Mouse (Mus musculus) forebrain, postnatal 0 days (tissue): ENCODE measurements around the gene Tent5b. TPM values are rescaled to one million over a fixed set of nuclear protein-coding genes. Genes with fewer than 3 reads are reported as not detected.

Experiments
- ATAC-seq: fragments of 200-750 bp; cut with Nextera tagmentation; 2 replicates; pipeline ENCODE4 v1.8.0; 2017; ENCODE audit warnings: mild to moderate bottlenecking, moderate library complexity
- DNase-seq: peaks from one replicate; pipeline ENCODE4 v3.0.0-alpha.2; 2015
- H3K27ac ChIP-seq: fragments of 300-500 bp; sonication (generic); 2 replicates; pipeline ENCODE4 v1.5.1; 2014; ENCODE audit warnings: low read depth, mild to moderate bottlenecking, antibody characterized with exemption, low read length, moderate library complexity, mixed read lengths
- H3K27me3 ChIP-seq: fragments of 300-500 bp; sonication (generic); 2 replicates; pipeline ENCODE4 v1.6.1; 2014; ENCODE audit warnings: mild to moderate bottlenecking, low read length, mixed read lengths; ENCODE audit not compliant: insufficient read depth
- H3K36me3 ChIP-seq: fragments of 300-500 bp; sonication (generic); 2 replicates; pipeline ENCODE4 v1.6.1; 2014; ENCODE audit warnings: mild to moderate bottlenecking, moderate library complexity; ENCODE audit not compliant: insufficient read depth
- H3K4me1 ChIP-seq: fragments of 300-500 bp; sonication (generic); 2 replicates; pipeline ENCODE4 v1.6.1; 2014; ENCODE audit warnings: antibody characterized with exemption; ENCODE audit not compliant: insufficient read depth
- H3K4me2 ChIP-seq: fragments of 300-500 bp; sonication (generic); 2 replicates; pipeline ENCODE4 v1.6.1; 2014; ENCODE audit warnings: low read depth, mild to moderate bottlenecking, moderate library complexity
- H3K4me3 ChIP-seq: fragments of 300-500 bp; sonication (generic); 2 replicates; pipeline ENCODE4 v1.5.1; 2014; ENCODE audit warnings: low read depth, low read length, mixed read lengths
- H3K9ac ChIP-seq: fragments of 300-500 bp; sonication (generic); 2 replicates; pipeline ENCODE4 v1.6.1; 2014; ENCODE audit warnings: mild to moderate bottlenecking
- H3K9me3 ChIP-seq: fragments of 300-500 bp; sonication (generic); 2 replicates; pipeline ENCODE4 v1.6.1; 2016; ENCODE audit warnings: low read length
- CTCF ChIP-seq: sonication (generic); IDR thresholded peaks from 2 replicates; pipeline ENCODE4 v1.5.1; 2016; ENCODE audit warnings: antibody characterized with exemption, control low read depth, low read depth
- WGBS: fragments of 180-500 bp; shearing (Covaris S2); extraction: QIAGEN DNeasy Blood & Tissue Kit; methylation state at CpG from one replicate; pipeline ENCODE4 v1.1.7; 2014; 5-methylcytosine and 5-hydroxymethylcytosine counted together
- polyA plus RNA-seq: library from polyadenylated mRNA; unstranded; fragments of >200 nt; fragmentation: Nextera tagmentation; extraction: Ambion mirVana; gene quantifications from 2 replicates; pipeline ENCODE4 v1.2.1, GENCODE M21; 2015
- total RNA-seq: library from RNA; depleted of rRNA; stranded (reverse); fragments of >200 nt; gene quantifications from 2 replicates; pipeline ENCODE4 v1.2.3, GENCODE M21; 2014

Tent5b gene
- total and polyA plus RNA-seq, 2 experiments from 2014 or later: 0.31 to 0.62 TPM

DNA sequence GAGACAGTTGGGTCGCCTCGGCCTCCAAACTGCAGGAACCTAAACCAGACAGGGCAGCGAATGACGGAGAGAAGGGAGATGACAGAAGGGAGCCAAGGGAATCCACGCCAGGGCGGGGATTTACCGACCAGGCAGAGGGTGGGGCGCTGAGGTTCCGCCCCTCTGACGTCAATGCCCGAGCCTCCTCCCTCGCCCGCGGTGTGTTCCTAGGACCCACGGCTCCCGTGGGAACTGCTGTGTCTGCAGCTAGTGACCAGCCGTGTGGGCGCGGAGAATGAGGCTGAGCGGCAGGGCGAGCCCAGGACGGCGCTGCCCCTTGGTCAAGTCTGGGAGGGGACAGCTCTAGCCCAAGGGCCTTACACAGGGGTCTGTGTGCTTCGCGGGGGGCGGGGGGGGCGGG, 11.9 kb upstream of the Tent5b start:
- Histone ChIP-seq H3K9me3 (no peaks in the 10 kb centered on the region), H3K4me1 (no peaks in the 10 kb centered on the region), H3K4me3 (peak overlapping the region; percentile 43), H3K36me3 (no peaks in the 10 kb centered on the region), H3K9ac (peak overlapping the region; percentile 39), H3K27ac (no peak overlapping the region), H3K27me3 (peaks cover 11% of the 10 kb centered on the region; the same call in 1 of the 2 replicates), H3K4me2 (peak overlapping the region; percentile 89)
- no peak for TF ChIP-seq CTCF
- WGBS: 5% methylated on average over 27 of the region's 27 CpGs
- DNase-seq: peak; percentile 43
- peak; percentile 60; the same call in 1 of the 2 replicates for ATAC-seq

DNA sequence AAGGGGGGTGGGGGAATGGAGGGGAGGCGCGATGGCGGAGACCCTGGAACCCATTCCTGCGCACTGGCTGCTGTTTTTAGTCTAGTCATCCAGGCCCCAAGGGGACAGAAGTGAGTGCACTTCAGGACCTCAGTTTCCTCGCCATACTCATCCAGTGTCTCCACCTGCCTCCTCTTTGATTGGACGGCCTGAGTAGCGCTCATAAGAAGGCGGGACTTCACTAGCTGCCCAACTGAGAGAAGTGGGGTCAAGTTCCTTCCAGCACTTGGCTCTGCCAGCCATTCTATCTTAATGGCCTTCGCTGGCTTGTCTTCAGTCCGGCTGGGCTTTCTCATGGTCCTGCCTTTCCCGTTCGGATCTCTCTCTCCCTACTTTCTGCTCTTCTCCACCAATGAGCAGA, 10.8 kb upstream of the Tent5b start:
- Histone ChIP-seq H3K36me3 (no peaks in the 10 kb centered on the region), H3K27ac (no peak overlapping the region), H3K4me2 (no peak overlapping the region), H3K9ac (no peak overlapping the region), H3K4me1 (no peaks in the 10 kb centered on the region), H3K9me3 (no peaks in the 10 kb centered on the region), H3K27me3 (peaks cover 11% of the 10 kb centered on the region; the same call in 1 of the 2 replicates), H3K4me3 (no peak overlapping the region)
- no peak for ATAC-seq
- no peak for DNase-seq
- TF ChIP-seq CTCF: no peak
- 23% methylated on average over 12 of the region's 12 CpGs for WGBS

- TF ChIP-seq CTCF: peak; percentile 6; the same call in 1 of the 2 replicates
- no peaks in the 10 kb centered on the region for H3K36me3 ChIP-seq
- peaks cover 11% of the 10 kb centered on the region; the same call in 1 of the 2 replicates for H3K27me3 ChIP-seq
- no peak for DNase-seq
- no peaks in the 10 kb centered on the region for H3K4me1 ChIP-seq
- no peak overlapping the region for H3K27ac ChIP-seq
- H3K4me3 ChIP-seq: no peak overlapping the region
- H3K9ac ChIP-seq: no peak overlapping the region
- 78% methylated on average over 7 of the region's 7 CpGs for WGBS
- H3K4me2 ChIP-seq: no peak overlapping the region
- no peak for ATAC-seq
- H3K9me3 ChIP-seq: no peaks in the 10 kb centered on the region
Measured at GRCm38 (mm10) chr4:133471135-133471821, 8.7 kb upstream of the Tent5b start.

- no peak for DNase-seq
- no peak overlapping the region for H3K27ac ChIP-seq
- no peak for TF ChIP-seq CTCF
- H3K27me3 ChIP-seq: 0 out of 2 replicates have a peak, but pooled peaks cover 3% of the 10 kb centered on the region
- no peaks in the 10 kb centered on the region for H3K9me3 ChIP-seq
- H3K4me1 ChIP-seq: no peaks in the 10 kb centered on the region
- H3K4me2 ChIP-seq: no peak overlapping the region
- no peaks in the 10 kb centered on the region for H3K36me3 ChIP-seq
- no peak for ATAC-seq
- no peak overlapping the region for H3K9ac ChIP-seq
- WGBS: 76% methylated on average over 2 of the region's 2 CpGs
- H3K4me3 ChIP-seq: no peak overlapping the region
Measured at GRCm38 (mm10) chr4:133473833-133474232, 6.1 kb upstream of the Tent5b start.

DNA sequence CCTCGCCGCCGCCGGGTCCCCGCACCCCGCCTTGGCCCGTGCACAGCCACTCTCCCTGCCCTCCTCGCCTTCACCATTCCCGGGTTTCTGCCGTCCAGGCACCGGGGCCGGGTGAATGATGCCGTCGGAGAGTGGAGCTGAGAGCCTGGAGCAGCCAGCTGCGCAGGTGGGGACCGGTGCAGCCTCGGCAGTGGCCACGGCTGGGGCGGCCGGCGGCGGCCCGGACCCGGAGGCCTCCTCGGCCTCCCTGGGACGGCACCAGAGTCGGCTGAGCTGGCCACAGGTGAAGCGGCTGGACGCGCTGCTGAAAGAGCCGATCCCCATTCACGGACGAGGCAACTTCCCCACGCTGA, 229 bp downstream of the Tent5b start:
- Histone ChIP-seq H3K27me3 (peaks cover 18% of the 10 kb centered on the region), H3K36me3 (no peaks in the 10 kb centered on the region), H3K9ac (no peak overlapping the region), H3K9me3 (no peaks in the 10 kb centered on the region), H3K4me3 (peak overlapping the region; percentile 32), H3K27ac (no peak overlapping the region), H3K4me1 (no peaks in the 10 kb centered on the region), H3K4me2 (peak overlapping the region; percentile 43)
- WGBS: 3% methylated on average over 31 of the region's 34 CpGs
- DNase-seq (no peak), ATAC-seq (no peak; the same call in none of the 2 replicates)
- no peak for TF ChIP-seq CTCF

GRCm38 (mm10) chr4:133480754-133481153, 822 bp downstream of the Tent5b start:
- Histone ChIP-seq H3K27me3 (peaks cover 18% of the 10 kb centered on the region), H3K4me1 (no peaks in the 10 kb centered on the region), H3K9me3 (no peaks in the 10 kb centered on the region), H3K36me3 (no peaks in the 10 kb centered on the region), H3K4me2 (no peak overlapping the region), H3K27ac (no peak overlapping the region), H3K9ac (no peak overlapping the region), H3K4me3 (no peak overlapping the region)
- 47% methylated on average over 6 of the region's 6 CpGs for WGBS
- ATAC-seq (no peak), DNase-seq (no peak)
- no peak for TF ChIP-seq CTCF

GRCm38 (mm10) chr4:133481488-133481887, 1.6 kb downstream of the Tent5b start:
- no peak for ATAC-seq
- 43% methylated on average over 4 of the region's 4 CpGs for WGBS
- Histone ChIP-seq H3K9ac (no peak overlapping the region), H3K27ac (no peak overlapping the region), H3K4me1 (no peaks in the 10 kb centered on the region), H3K4me2 (no peak overlapping the region), H3K4me3 (no peak overlapping the region), H3K9me3 (no peaks in the 10 kb centered on the region), H3K36me3 (no peaks in the 10 kb centered on the region), H3K27me3 (peaks cover 18% of the 10 kb centered on the region)
- no peak for DNase-seq
- no peak for TF ChIP-seq CTCF
